ENCODE assay signal across 8 mouse cellular contexts in genomic region chr9:98979431-98980416, GRCm38 (mm10). TPM values are rescaled to one million over a fixed set of nuclear protein-coding genes. Genes with fewer than 3 reads are reported as not detected.
A peak's percentile ranks its signal among the peaks of the same experiment; 100 is the strongest.
DNase-seq lines count a peak whose midpoint lies in the region; ATAC-seq and TF ChIP-seq lines count a peak whose summit lies in the region.

No protein-coding gene starts in this region.

- TF ChIP-seq RAD21 in MEL (IDR thresholded peaks at IDR 0.05; ENCODE audit: low read depth, low read length): peak; percentile 76

- H3K27ac ChIP-seq in MEL (ENCODE audit: control insufficient read depth, low read depth, low read length): no peak overlapping the region
- H3K27ac ChIP-seq in cerebellum, adult 2 months (ENCODE audit: insufficient read depth, low read length): no peak overlapping the region
- H3K27ac ChIP-seq in forebrain, postnatal 0 days (ENCODE audit: low read depth, low read length): no peak overlapping the region
- no peak overlapping the region for H3K27ac ChIP-seq in layer of hippocampus, adult 2 months

- TF ChIP-seq CTCF in MEL (IDR thresholded peaks at IDR 0.05 in 2 of 3, conservative IDR thresholded peaks at IDR 0.05 in 1 of 3; ENCODE audit: control insufficient read depth in 1 of 3, insufficient read depth in 1 of 3, low read depth in 2 of 3, low read length in 3 of 3, poor library complexity in 1 of 3, severe bottlenecking in 1 of 3): peak; percentile 93 to 97 (median 97)
- TF ChIP-seq CTCF in cerebellum, adult 2 months (IDR thresholded peaks at IDR 0.05; ENCODE audit: borderline replicate concordance, insufficient read depth, low read depth, low read length): peak; percentile 93
- TF ChIP-seq CTCF in forebrain, postnatal 0 days (IDR thresholded peaks at IDR 0.05; ENCODE audit: low read depth): peak; percentile 94
- peak; percentile 96 for TF ChIP-seq CTCF in layer of hippocampus, adult 2 months (conservative IDR thresholded peaks at IDR 0.05)
- TF ChIP-seq CTCF in lung, adult 2 months (IDR thresholded peaks at IDR 0.05; ENCODE audit: insufficient read depth, low read length): peak; percentile 93

- H3K36me3 ChIP-seq in MEL (ENCODE audit: control insufficient read depth in 1 of 2, insufficient read depth in 2 of 2, low read length in 2 of 2): no peaks in the 10 kb centered on the region
- no peaks in the 10 kb centered on the region for H3K36me3 ChIP-seq in forebrain, postnatal 0 days (ENCODE audit: insufficient read depth)

- no peaks in the 10 kb centered on the region for H3K9me3 ChIP-seq in MEL (replicated peaks; ENCODE audit: insufficient read depth, low read length)
- no peaks in the 10 kb centered on the region for H3K9me3 ChIP-seq in forebrain, postnatal 0 days (ENCODE audit: low read length)

- no peaks in the 10 kb centered on the region; a peak in 1 of 4 replicates for H3K4me1 ChIP-seq in MEL (ENCODE audit: control insufficient read depth in 1 of 2, insufficient read depth in 2 of 2, low read length in 2 of 2)
- H3K4me1 ChIP-seq in cerebellum, adult 2 months (ENCODE audit: control insufficient read depth, insufficient read depth, low read length): no peaks in the 10 kb centered on the region; the same call in 1 of the 2 replicates
- no peaks in the 10 kb centered on the region for H3K4me1 ChIP-seq in forebrain, postnatal 0 days (ENCODE audit: insufficient read depth)
- peaks cover 2% of the 10 kb centered on the region; the same call in 1 of the 2 replicates for H3K4me1 ChIP-seq in lung, adult 2 months (ENCODE audit: control insufficient read depth, insufficient read depth, low read length)

- peak; percentile 85 for ATAC-seq in forebrain, postnatal 0 days
- peak; percentile 84 for ATAC-seq in neutrophil, adult 5-6 weeks (ENCODE audit: extremely low read depth, insufficient number of reproducible peaks, low FRiP score, poor library complexity, severe bottlenecking)

- H3K27me3 ChIP-seq in MEL (ENCODE audit: control insufficient read depth in 1 of 2, insufficient read depth in 2 of 2, low read length in 2 of 2): peaks cover 0 to 4% of the 10 kb centered on the region in 2 experiments; a peak in 1 of 4 replicates
- H3K27me3 ChIP-seq in cerebellum, adult 2 months (ENCODE audit: control insufficient read depth, insufficient read depth, low read length): no peaks in the 10 kb centered on the region; the same call in 1 of the 2 replicates
- H3K27me3 ChIP-seq in forebrain, postnatal 0 days (ENCODE audit: insufficient read depth, low read length): peaks cover 22% of the 10 kb centered on the region

- peak overlapping the region; percentile 36 for H3K4me2 ChIP-seq in forebrain, postnatal 0 days (ENCODE audit: low read depth)

- DNase-seq in MEL (ENCODE audit: low read depth, low spot score): peak; percentile 91
- peak; percentile 81 to 89 for DNase-seq in cerebellum, adult 2 months
- DNase-seq in forebrain, postnatal 0 days: peak; percentile 90
- peak; percentile 91 for DNase-seq in heart, postnatal 4 days
- DNase-seq in layer of hippocampus, adult 2 months (ENCODE audit: low spot score in 2 of 2): peak; percentile 83 to 92
- peak; percentile 85 for DNase-seq in lung, adult 2 months
- peak; percentile 88 for DNase-seq in testis, postnatal 14 days (ENCODE audit: low spot score)

- no peak overlapping the region; the same call in 1 of the 2 replicates for H3K9ac ChIP-seq in MEL (ENCODE audit: control insufficient read depth, low read depth, low read length, poor library complexity, severe bottlenecking)
- no peak overlapping the region for H3K9ac ChIP-seq in forebrain, postnatal 0 days

- H3K4me3 ChIP-seq in MEL (ENCODE audit: control insufficient read depth in 1 of 2, insufficient read depth in 1 of 2, low read depth in 2 of 2, low read length in 2 of 2): peak overlapping the region; percentile 42 to 49; a peak in 3 of 4 replicates
- peak overlapping the region; percentile 36 for H3K4me3 ChIP-seq in cerebellum, adult 2 months (replicated peaks; ENCODE audit: insufficient read depth, low read depth, low read length)
- peak overlapping the region; percentile 16; the same call in 1 of the 2 replicates for H3K4me3 ChIP-seq in forebrain, postnatal 0 days (ENCODE audit: low read depth, low read length)
- H3K4me3 ChIP-seq in layer of hippocampus, adult 2 months: peak overlapping the region; percentile 24
- peak overlapping the region; percentile 26 for H3K4me3 ChIP-seq in lung, adult 2 months (replicated peaks; ENCODE audit: extremely low read depth, low read depth, low read length)

- no peak for TF ChIP-seq POLR2A in MEL (IDR thresholded peaks at IDR 0.05; ENCODE audit: control insufficient read depth in 1 of 2, insufficient read depth in 1 of 2, low read depth in 1 of 2, low read length in 2 of 2, poor library complexity in 1 of 2)
- TF ChIP-seq POLR2A in cerebellum, adult 2 months (IDR thresholded peaks at IDR 0.05; ENCODE audit: borderline replicate concordance, insufficient read depth, low read length): no peak
- TF ChIP-seq POLR2A in lung, adult 2 months (IDR thresholded peaks at IDR 0.05; ENCODE audit: borderline replicate concordance, extremely low read depth, low read depth, low read length): no peak

- TF ChIP-seq EP300 in MEL (IDR thresholded peaks at IDR 0.05; ENCODE audit: low read depth in 1 of 2, low read length in 2 of 2): no peak

- H3K79me2 ChIP-seq in MEL (ENCODE audit: control insufficient read depth, insufficient read depth, low read length, poor library complexity): no peaks in the 10 kb centered on the region

- WGBS in cerebellum, adult 2 months: 4% methylated on average over 29 of the region's 29 CpGs
- WGBS in forebrain, postnatal 0 days: 6% methylated on average over 29 of the region's 29 CpGs
- WGBS in lung, adult 2 months: 5% methylated on average over 29 of the region's 29 CpGs

TF ChIP-seq in MEL, 35 proteins besides CTCF, POLR2A, EP300 and RAD21 (continues in another document):
- TF ChIP-seq NELFE (IDR thresholded peaks at IDR 0.05; ENCODE audit: low read depth, low read length): 0 out of 2 replicates have a peak, but pooled peaks have one; percentile 26
- no peak for TF ChIP-seq BHLHE40 (IDR thresholded peaks at IDR 0.05; ENCODE audit: borderline replicate concordance, low read depth, low read length)
- TF ChIP-seq ETS1 (IDR thresholded peaks at IDR 0.05; ENCODE audit: low read depth, low read length): no peak
- TF ChIP-seq TAL1 (IDR thresholded peaks at IDR 0.05; ENCODE audit: low read length): no peak
- TF ChIP-seq MEF2A (IDR thresholded peaks at IDR 0.05; ENCODE audit: extremely low read depth, insufficient replicate concordance, low read depth, low read length, poor library complexity, severe bottlenecking): no peak
- no peak for TF ChIP-seq ZMIZ1 (IDR thresholded peaks at IDR 0.05; ENCODE audit: low read depth, low read length)
- TF ChIP-seq ELF1 (IDR thresholded peaks at IDR 0.05; ENCODE audit: low read depth, low read length): no peak
- peak; percentile 47; the same call in 1 of the 2 replicates for TF ChIP-seq JUND (IDR thresholded peaks at IDR 0.05; ENCODE audit: low read depth, low read length)
- peak; percentile 31; the same call in 1 of the 2 replicates for TF ChIP-seq MXI1 (IDR thresholded peaks at IDR 0.05; ENCODE audit: low read depth, low read length)
- TF ChIP-seq TBP (IDR thresholded peaks at IDR 0.05; ENCODE audit: low read depth, low read length): no peak
- peak; percentile 62; the same call in 1 of the 2 replicates for TF ChIP-seq ZC3H11A (IDR thresholded peaks at IDR 0.05; ENCODE audit: low read depth, low read length)
- no peak for TF ChIP-seq MAFK (IDR thresholded peaks at IDR 0.05; ENCODE audit: borderline replicate concordance, low read depth, low read length)
- TF ChIP-seq ZNF384 (IDR thresholded peaks at IDR 0.05; ENCODE audit: low read depth, low read length): no peak
- TF ChIP-seq NRF1 (IDR thresholded peaks at IDR 0.05; ENCODE audit: insufficient read depth, low read depth, low read length, poor library complexity, severe bottlenecking): peak; percentile 96
- 0 out of 2 replicates have a peak, but pooled peaks have one; percentile 40 for TF ChIP-seq MAZ (IDR thresholded peaks at IDR 0.05; ENCODE audit: low read depth, low read length)
- no peak for TF ChIP-seq POLR2AphosphoS5 (IDR thresholded peaks at IDR 0.05; ENCODE audit: borderline replicate concordance, low read depth, low read length)

RNA-seq across cellular contexts. Expression of gene Faim, which starts 6.4 kb away (rescaled TPM):
- total RNA-seq in MEL (2012; rRNA removed): 29.2 and 30.7 TPM in 2 replicates
- polyA plus RNA-seq in MEL (2012; ENCODE audit: insufficient read depth in 1 of 2, insufficient read length in 2 of 2, low read depth in 1 of 2, low replicate concordance in 2 of 2, missing spikeins in 1 of 2): 10 to 100 TPM in 1 of 2 experiments, not detected in 1; 53.6 TPM
- polyA plus RNA-seq in cerebellum, adult 2 months (2012; rRNA removed): 37.7 and 37.8 TPM in 2 replicates
- total RNA-seq in forebrain, postnatal 0 days (2014; rRNA removed): 50.7 and 53.9 TPM in 2 replicates
- 101 and 106 TPM in 2 replicates for polyA plus RNA-seq in forebrain, postnatal 0 days (2015; fragmentation: Nextera tagmentation; extraction: Ambion mirVana)
- 10 to 100 TPM; 12.5 to 14.2 TPM for total RNA-seq in heart, postnatal 4 days (2021)
- total RNA-seq in layer of hippocampus, adult 2 months (2021): 10 to 100 TPM; 60.0 to 61.1 TPM
- 5.2 and 6.6 TPM in 2 replicates for polyA plus RNA-seq in lung, adult 2 months (2012; rRNA removed)
- 68.6 and 71.9 TPM in 2 replicates for total RNA-seq in neutrophil, adult 5-6 weeks (2017)

RNA-seq across cellular contexts. Expression of gene Foxl2, which starts 24.6 kb away (rescaled TPM):
- not detected in 2 replicates for total RNA-seq in MEL (2012; rRNA removed)
- polyA plus RNA-seq in MEL (2012; ENCODE audit: insufficient read depth in 1 of 2, insufficient read length in 2 of 2, low read depth in 1 of 2, low replicate concordance in 2 of 2, missing spikeins in 1 of 2): not detected
- 0.25 and 0.28 TPM in 2 replicates for polyA plus RNA-seq in cerebellum, adult 2 months (2012; rRNA removed)
- 0.08 and 0.71 TPM in 2 replicates for total RNA-seq in forebrain, postnatal 0 days (2014; rRNA removed)
- 0.43 and 0.61 TPM in 2 replicates for polyA plus RNA-seq in forebrain, postnatal 0 days (2015; fragmentation: Nextera tagmentation; extraction: Ambion mirVana)
- total RNA-seq in heart, postnatal 4 days (2021): not detected
- total RNA-seq in layer of hippocampus, adult 2 months (2021): 1 to 10 TPM in 1 of 2 experiments, under 1 TPM in 1; 0.92 to 1.0 TPM
- not detected in 2 replicates for polyA plus RNA-seq in lung, adult 2 months (2012; rRNA removed)
- not detected in 2 replicates for total RNA-seq in neutrophil, adult 5-6 weeks (2017)

RNA-seq across cellular contexts. Expression of gene Gm1123, which starts 55.8 kb away (rescaled TPM):
- not detected in 2 replicates for total RNA-seq in MEL (2012; rRNA removed)
- polyA plus RNA-seq in MEL (2012; ENCODE audit: insufficient read depth in 1 of 2, insufficient read length in 2 of 2, low read depth in 1 of 2, low replicate concordance in 2 of 2, missing spikeins in 1 of 2): not detected
- 0.07 TPM in 1 of 2 replicates, not detected in the other for polyA plus RNA-seq in cerebellum, adult 2 months (2012; rRNA removed)
- total RNA-seq in forebrain, postnatal 0 days (2014; rRNA removed): 0.29 TPM in 1 of 2 replicates, not detected in the other
- polyA plus RNA-seq in forebrain, postnatal 0 days (2015; fragmentation: Nextera tagmentation; extraction: Ambion mirVana): not detected in 2 replicates
- total RNA-seq in heart, postnatal 4 days (2021): not detected
- total RNA-seq in layer of hippocampus, adult 2 months (2021): under 1 TPM; 0.22 to 0.38 TPM
- polyA plus RNA-seq in lung, adult 2 months (2012; rRNA removed): 0.38 TPM in 1 of 2 replicates, not detected in the other
- total RNA-seq in neutrophil, adult 5-6 weeks (2017): not detected in 2 replicates
